Mouse (Mus musculus) T-cell, adult 66 days (primary cell): ENCODE results near the gene Sh3rf1. TPM values are rescaled to one million over a fixed set of nuclear protein-coding genes. Genes with fewer than 3 reads are reported as not detected.

Experiments used
- total RNA-seq, 2 experiments: library from RNA; stranded (reverse); gene quantifications; 3 replicates in 1 of 2; 4 replicates in 1 of 2; pipeline ENCODE4 v1.2.4; 2023

The Sh3rf1 gene
- 1 to 10 TPM; 6.6 to 6.8 TPM for total RNA-seq

GRCm38 (mm10) chr8:61223729-61224379 lies at the start of gene Sh3rf1:
Gene Sh3rf1, plus strand, starts transcription at chr8:61223872.

Other genes with a start within 250 kb of the Sh3rf1 start
- 10 to 100 TPM; 42.6 to 47.5 TPM for gene Clcn3, start 240.6 kb upstream of the Sh3rf1 start, total RNA-seq
- 1 to 10 TPM; 8.9 to 9.1 TPM for gene Nek1, start 230.7 kb upstream of the Sh3rf1 start, total RNA-seq